Mouse (Mus musculus) small intestine, adult 2 months (tissue): ENCODE measurements around the gene Narf.

Experiments
- CTCF ChIP-seq: fragments of 200-500 bp; IDR thresholded peaks from 2 replicates; pipeline ENCODE4 v1.5.1; 2012; ENCODE audit warnings: low read depth, mild to moderate bottlenecking, control low read depth, inconsistent platforms, low read length, moderate library complexity, mixed read lengths; ENCODE audit not compliant: insufficient replicate concordance, insufficient read length; ENCODE audit errors: extremely low read depth
- POLR2A ChIP-seq: fragments of 200-500 bp; IDR thresholded peaks from 2 replicates; pipeline ENCODE4 v1.6.1; 2012; ENCODE audit warnings: low read depth, mild to moderate bottlenecking, control low read depth, inconsistent platforms, low read length, moderate library complexity

- TF ChIP-seq POLR2A (no peak), CTCF (no peak)
Measured at GRCm38 (mm10) chr11:121221321-121222010, 15.6 kb upstream of the Narf start.
